Mouse (Mus musculus) brain, embryonic 14.5 days (tissue): ENCODE data around the gene Col11a2.

Experiments
- CTCF ChIP-seq: fragments of 200-500 bp; IDR thresholded peaks from 2 replicates; pipeline ENCODE4 v1.5.1; 2012; ENCODE audit warnings: inconsistent platforms, mild to moderate bottlenecking, moderate library complexity, borderline replicate concordance; ENCODE audit not compliant: insufficient read depth, insufficient read length; ENCODE audit errors: extremely low read depth
- POLR2A ChIP-seq: fragments of 200-500 bp; IDR thresholded peaks from 2 replicates; pipeline ENCODE4 v1.6.1; 2012; ENCODE audit warnings: mild to moderate bottlenecking, inconsistent platforms, borderline replicate concordance; ENCODE audit not compliant: poor library complexity, insufficient read depth, insufficient read length, severe bottlenecking; ENCODE audit errors: extremely low read depth

- TF ChIP-seq POLR2A: peak; percentile 80
- TF ChIP-seq CTCF: no peak
Measured at GRCm38 (mm10) chr17:34031465-34032173, 7.6 kb upstream of the Col11a2 start, which contains the start of the genes Slc39a7 and Rxrb.
